Mouse (Mus musculus): ENCODE results near the gene Lrrc46. TPM values are rescaled to one million over a fixed set of nuclear protein-coding genes. Genes with fewer than 3 reads are reported as not detected.

The Lrrc46 gene
- total RNA-seq, 2 experiments from 2014 or later, result 0.60 to 0.74 TPM

DNA sequence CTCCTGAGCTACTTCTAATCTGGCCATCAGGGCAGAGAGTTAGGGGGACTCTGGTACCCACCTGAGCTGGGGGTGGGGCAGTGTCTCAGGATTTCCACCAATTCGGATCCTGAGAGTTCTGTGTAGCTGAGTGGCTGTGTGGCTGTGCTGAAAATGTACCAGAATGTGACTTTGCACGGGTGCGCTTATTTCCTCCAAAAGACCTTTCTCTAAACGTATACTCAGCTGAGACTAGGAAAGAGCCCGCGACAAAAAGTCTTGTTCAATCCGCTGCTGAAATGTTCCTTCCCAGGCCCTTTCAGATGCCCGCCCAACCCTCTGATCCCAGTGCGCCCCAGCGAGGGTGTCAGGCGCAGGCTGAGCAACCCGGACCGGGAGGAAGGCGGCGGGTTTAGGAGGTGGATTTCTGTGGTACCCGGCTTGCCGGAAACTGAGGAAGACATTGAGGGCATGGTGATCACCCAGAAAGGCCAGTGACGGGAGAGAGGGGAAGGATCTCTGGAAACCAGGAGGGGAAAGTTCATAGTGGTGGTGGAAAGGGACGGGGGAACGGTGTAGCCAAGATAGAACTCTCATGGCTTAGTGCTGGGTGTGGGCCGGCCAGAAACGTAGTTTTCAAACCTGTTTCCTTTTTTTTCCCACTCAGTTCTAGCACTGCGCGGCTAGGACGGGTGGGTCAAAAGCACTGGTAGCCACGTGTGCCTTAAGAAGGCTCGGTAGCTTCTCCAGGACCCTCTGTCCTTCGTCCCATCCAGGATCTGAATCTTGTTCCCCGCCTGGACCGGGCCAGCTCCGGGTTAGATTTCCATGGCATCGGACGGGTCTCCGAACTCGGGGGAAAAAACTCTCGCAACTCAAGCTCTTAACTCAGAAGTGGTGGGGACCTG, 23.3 kb downstream of the Lrrc46 start:
- DNase-seq (ENCODE audit: low spot score in 2 of 2), result no peak

DNA sequence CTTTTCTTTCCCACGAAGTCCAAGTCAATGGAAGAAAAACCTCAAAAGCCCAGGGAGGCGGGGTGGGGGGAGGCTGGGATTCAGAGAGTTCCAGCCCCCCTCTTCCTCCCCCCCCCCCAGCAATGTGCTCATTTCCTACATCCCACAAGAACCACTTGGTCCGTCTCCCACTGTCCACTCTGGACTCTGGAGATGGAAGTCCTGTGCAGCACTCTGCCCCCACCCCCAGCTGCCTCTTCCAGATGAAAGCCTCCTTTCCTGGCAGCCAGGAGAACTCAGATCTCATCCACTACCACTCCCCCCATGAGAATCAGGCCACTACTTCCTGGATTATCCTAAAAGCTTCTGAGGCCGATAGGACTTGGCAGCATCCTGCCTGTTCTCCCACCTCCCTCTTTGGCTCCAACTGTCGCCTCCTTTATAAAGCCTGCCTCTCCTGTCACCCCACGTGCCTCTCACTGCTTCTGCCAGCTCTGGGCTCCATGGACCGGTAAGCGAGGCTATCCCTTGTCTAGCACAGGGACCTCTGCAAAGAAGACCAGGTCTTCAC, 28.0 kb downstream of the Lrrc46 start, which contains the start of gene Sp6:
Gene Sp6 (plus strand): TSS at position 274 of the 550 bp plus-strand sequence.
- no peak for DNase-seq (ENCODE audit: low spot score in 2 of 2)

DNA sequence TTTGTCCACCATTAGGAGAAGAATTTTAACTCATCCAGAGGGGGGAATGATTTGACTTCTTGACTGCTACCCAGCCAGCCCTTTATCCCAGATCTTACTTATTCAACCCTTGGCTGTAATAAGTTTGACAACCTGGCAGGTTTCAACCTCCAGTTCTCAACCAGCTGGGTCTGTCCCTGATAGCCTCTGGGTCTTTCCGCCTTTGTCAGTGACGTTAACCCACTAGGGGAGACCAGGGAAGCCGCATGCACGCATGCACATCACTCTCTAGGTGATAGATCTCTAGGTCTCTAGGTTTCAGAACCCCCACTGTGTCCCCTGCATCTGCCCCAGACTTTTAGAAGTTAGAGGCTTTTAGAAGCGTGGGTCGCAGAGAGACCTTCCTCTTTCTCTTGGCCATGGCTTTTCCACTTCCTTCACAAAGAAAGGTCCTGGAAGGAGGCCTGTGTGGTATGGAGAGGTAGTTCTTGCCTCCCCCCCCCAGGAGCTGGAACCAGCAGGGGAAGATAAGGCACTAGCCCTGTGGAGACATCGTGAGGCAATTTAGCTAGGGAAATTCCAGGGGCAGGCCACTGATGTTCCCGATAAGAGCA, 31.9 kb downstream of the Lrrc46 start:
- DNase-seq (ENCODE audit: low spot score in 2 of 2), result no peak

DNA sequence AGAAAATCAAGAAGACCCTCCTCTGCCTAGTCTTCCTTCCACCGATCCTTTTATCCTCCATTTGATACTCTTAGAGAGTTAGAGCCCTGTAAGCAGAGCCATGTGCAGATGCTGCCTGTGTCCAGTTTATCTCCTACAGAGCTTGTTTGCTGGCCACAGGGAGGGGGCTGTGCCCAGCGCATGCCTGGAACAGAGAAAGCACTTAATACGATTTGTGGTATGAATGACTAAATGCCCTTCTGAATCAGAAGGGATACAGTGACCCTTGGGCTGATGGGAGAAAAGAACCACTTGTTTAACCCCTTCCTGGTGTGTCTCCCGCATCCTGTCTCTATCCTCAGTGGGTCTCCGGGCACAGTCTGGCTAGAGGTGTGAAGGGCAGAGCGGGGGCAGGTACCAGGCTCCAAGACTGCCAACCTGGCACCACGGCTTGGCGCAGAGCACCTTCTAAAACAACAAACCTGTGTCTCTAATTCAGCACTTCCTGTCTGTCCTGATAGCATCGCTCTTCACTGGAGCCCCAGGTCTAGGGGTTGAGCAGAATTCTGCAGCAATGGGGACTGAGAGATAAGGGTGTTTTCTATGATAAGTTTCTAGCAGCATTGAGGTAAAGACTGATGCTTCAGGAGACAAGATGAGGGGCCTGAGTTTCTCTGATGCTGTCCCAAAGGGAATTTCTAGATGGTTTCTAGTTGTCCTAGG, 34.0 kb downstream of the Lrrc46 start:
- DNase-seq (ENCODE audit: low spot score in 2 of 2), result no peak

DNA sequence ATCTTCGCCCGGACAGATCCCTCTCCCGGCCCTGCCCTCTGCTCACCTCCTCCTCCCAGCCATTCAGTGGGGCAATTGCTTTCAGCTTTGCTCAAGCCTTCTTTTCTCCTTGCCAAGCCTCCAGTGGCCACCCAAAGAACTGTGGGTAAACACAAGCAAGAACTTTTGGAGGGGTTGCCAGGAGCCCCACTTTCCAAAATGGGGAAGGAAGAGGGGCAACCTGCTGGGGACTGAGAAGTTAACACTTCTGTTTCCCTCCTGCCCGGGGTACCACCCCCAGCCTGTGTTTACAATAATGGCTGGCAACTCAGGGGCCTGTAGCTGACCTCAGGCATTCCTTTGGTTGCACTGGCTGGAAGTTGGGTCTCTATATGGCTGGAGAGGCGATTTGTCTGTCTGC, 38.0 kb downstream of the Lrrc46 start:
- no peak for DNase-seq (ENCODE audit: low spot score in 2 of 2)

DNA sequence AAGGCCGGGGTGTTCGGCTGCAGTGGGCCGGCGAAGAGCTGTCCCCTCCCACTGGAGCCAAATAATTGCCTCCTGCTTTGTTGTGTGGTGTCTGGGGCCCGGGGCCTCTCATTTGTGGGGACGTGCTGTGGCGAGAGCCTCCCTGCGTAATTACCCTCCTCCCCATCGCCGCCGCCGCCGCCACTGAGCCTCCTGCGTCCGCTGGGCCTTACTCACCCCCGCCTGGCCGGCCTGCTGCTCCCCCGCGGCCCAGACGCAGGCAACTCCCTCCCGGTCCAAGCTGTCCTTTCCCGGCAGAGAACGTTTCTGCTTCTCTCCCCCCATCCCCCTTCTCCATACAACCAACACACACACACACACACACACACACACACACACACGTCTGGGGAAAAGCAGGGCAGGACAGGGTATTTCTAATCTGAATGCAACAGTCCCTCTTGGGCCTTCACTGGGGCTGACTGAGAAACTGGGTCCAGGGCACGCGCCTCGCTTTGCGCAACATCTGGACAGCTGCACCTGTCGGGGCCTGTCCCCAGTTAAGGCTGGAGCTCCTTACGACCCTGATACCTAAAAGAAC, 43.7 kb downstream of the Lrrc46 start:
- DNase-seq (ENCODE audit: low spot score in 2 of 2), result peak in 1 of 2 experiments; percentile 53

DNA sequence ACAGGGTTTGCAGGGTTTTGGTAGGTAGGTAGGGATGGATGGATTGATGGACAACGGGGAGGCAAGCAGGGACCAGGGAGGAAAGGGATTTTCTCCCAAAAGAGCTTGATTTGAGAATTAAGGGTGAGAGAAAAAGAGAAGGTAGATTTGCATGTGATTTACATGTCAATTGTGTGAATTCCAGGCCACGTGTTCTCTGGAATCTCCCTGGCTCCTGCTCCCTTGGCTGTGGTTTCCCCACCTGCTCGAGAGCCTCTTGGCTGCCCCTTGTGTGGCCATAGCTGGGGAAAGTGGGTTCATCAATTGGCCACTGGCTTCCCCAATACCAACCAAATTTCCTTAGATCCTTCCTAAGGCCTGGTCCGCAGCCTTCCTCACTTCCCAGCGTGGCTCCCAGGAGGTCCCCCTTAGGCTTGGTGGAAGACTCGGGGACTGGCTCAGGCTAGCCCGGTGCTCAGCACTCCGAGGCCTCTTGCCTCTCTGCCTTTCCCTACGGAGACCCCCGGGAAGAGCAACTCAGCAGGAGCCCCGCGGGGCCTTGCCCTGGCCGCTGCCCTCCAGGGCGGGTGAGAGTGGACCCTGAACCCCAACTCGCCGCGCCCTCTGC, 44.3 kb downstream of the Lrrc46 start:
- no peak for DNase-seq (ENCODE audit: low spot score in 2 of 2)

DNA sequence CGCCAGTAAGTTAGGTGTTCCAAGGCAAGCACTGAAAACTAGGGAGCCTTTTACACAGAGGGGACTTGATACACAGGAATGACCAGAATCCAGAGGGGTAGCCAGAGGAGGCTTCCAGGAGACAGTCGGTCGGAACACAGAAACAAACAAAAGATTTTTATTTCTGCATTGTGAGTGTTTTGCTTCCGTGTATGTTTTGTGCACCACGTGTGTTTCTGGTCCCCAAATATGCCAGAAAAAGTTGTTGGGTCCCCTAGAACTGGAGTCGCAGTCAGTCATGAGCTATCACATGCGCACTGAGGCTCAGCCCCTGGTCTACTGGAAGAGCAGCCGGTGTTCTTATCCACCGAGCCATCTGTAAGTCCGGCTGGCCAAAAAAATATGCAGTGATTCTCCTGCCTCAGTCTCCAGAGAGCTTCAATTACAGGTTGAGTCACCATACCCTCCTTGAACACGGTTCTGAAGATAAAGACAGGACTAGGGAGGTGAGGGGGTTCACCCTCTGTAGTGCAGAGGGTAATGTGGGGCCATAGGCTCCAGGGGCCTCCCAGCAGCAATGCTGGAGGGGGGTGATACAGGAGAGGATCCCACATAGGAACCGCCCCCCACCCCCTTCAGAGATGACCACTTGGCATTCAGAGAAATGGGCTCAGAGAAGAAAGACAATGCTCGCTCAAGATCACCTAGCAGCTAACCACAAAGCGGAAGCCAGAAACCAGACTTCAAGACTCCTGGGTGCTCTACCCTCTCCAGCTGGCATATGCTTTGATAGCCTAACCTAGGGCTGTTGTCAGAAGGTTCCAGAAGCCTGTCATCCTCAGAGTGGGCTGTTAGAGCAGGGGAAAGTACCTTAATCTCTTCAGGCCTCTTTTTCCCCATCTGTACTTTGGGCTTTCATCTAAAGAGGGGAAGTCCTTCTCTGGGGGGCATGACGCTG, 45.1 kb downstream of the Lrrc46 start:
- no peak for DNase-seq (ENCODE audit: low spot score in 2 of 2)

DNA sequence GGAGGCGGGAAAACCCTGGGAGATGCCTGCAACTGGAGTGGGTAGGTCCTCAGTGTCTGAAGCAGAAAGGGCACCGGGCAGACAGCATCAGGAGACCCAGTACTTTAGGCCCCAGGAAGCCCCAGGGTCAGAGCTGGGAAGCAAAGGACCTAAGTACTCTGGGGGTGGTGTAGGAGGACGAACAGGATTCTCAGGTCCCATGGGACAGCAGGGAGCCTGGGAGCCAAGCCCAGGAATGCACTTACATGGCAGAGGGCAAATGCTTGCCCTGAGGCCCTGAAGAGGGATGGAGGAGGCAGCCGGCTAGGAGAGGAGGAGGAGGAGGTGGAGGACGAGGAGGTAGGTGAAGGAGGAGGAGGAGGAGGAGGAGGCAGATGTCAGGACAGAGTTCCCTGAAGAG, 46.2 kb downstream of the Lrrc46 start:
- DNase-seq (ENCODE audit: low spot score in 2 of 2), result no peak

DNA sequence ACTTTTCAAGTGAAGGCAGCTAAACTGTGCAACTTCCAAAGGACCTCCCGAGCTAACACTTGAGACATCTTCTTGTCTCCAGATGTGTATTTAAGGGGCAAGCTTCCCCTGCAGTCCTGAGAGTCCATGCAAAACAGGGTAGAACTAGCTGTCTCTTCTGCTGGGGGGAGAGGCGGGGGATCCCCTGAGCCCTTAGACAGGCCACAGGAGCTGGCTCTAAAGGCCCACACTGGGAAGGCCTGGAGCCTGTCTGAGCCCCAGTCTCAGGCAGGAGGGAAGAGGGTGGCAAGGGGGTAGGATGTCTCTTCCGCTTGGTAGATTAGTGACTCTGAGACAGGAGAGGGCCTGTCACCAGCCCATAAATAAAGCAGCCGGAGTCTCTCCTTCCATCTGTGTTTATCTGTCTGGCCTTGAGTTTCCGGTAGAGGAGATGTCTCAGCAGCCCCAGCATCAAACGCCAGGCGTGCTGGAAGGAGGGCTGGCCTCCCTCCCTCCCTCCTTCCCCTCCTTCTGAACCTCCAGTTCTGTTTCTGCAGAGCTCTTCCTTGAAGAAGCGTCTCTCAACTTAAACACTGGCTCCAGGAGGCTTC, 48.4 kb downstream of the Lrrc46 start:
- DNase-seq (ENCODE audit: low spot score in 2 of 2), result no peak

DNA sequence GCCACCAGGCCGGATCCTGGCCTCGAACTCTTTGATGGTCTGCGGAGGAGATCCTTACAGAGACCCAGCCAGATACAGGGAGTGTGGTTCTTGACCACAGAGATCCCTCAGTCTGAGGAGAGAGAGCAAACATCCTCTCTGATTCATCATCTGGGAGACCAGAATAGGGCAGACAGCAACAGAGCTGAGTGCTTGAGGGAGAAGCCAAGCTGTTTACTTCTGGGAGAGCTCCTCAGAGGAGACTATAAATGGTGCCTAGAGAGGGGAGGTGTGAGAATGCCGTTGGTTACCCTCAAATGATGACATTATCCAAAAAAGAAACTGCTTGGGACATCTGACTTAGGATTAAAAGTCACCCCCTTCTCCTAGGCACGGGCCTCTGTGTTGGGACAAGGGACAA, 49.7 kb downstream of the Lrrc46 start:
- no peak for DNase-seq (ENCODE audit: low spot score in 2 of 2)

DNA sequence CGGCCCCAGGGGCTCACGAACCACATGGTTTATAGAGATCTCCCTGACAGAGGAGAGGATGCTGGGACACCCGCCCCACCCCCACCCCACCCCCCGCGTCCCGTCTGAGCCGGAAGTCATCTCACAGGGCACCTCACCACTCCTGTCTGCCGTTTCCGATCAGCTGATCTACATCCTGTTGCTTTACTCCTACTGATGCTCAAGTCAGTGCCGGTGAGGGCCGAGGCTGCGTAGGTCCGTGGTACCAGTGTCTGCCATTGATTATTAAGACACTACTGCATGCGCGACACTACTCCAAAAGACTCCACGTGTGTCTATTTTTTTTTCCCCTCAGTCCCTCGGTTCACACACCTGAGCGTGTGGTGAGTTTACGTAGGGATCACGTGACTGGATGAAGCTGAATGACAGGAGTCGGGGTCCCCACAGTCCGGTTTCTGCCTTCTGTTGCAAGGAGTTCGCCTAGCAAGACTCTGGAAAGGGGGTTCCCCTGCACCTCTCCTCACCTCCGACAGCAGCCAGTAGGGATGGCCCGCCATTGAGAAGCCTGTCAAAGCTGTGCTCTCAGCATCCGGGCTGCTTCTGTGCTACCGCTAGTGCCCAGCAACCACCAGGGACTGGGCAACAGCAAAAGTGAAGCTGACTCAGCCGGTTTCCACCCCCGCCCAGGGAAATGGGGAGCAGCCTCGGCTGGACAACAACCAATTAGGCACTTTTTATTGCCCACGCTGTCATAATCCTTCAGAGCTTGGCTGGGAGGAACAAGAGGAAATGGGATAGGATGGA, 53.1 kb downstream of the Lrrc46 start:
- DNase-seq (ENCODE audit: low spot score in 2 of 2), result no peak

DNA sequence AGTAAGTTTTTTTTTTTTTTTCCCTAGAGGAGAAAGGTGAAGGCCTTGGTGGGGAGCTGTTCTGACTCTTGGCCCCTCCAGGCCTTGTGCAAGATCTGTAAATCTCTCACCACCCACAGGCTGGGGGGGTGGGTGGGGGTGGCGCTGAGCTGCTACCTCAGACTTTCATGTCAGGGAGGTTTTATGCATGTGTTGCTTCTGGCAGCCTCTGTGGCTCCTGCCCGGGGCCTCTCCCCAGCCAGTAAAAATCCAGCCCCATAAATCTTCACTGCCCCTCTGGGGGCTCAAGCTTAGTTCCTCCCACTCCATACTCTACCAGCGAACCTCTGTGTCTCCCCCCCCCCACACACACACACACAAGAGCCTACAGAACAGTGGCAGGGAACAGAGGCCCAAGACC, 54.7 kb downstream of the Lrrc46 start:
- DNase-seq (ENCODE audit: low spot score in 2 of 2), result no peak

DNA sequence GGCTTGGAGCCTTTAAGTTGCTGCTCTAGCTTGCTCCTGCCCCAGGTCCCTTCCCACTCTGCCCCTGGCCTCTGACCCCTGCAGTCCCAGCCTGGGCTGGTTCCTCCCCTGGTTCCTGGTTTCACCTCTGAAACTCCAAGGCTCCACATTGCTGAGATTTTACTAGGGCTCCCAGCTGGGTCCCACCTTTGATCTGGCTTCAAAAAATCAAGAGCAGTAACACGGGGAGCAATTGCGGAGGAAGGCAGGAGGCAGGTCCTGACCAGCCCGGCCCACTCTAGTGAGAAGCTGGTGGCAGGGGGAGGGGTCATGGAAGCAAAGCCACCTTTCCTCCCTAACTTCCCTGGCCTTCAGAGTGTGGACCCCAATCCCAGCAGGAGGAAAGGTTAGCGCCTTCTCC, 56.3 kb downstream of the Lrrc46 start:
- DNase-seq (ENCODE audit: low spot score in 2 of 2), result no peak

All from adrenal gland, adult 18-20 months (tissue).